27 mouse cellular contexts compared by ENCODE assay signal in genomic region chr15:99442358-99442757, GRCm38 (mm10). TPM values are rescaled to one million over a fixed set of nuclear protein-coding genes. Genes with fewer than 3 reads are reported as not detected.
DNase-seq lines count a peak whose midpoint lies in the region; ATAC-seq and TF ChIP-seq lines count a peak whose summit lies in the region.
"Had no signal": no experiment of that assay in that cellular context is flagged by ENCODE, and none has a peak within 500 bp of the region (broad histone marks: within the 10 kb centered on the region; RNA-seq: fewer than 3 reads in every experiment).

No protein-coding gene starts in this region.

- no peak overlapping the region for H3ac ChIP-seq in myocyte (ENCODE audit: control insufficient read depth, insufficient read length)

- no peak overlapping the region for H3K4me3 ChIP-seq in kidney, embryonic 14.5 days (ENCODE audit: low read length)
- no peak overlapping the region for H3K4me3 ChIP-seq in lung, embryonic 15.5 days
- H3K4me3 ChIP-seq in embryonic facial prominence, embryonic 15.5 days (replicated peaks), result no peak overlapping the region
- no peak overlapping the region for H3K4me3 ChIP-seq in myocyte
- H3K4me3 ChIP-seq: forebrain, embryonic 10.5 days; forebrain, embryonic 15.5 days; heart, embryonic 15.5 days; liver, embryonic 15.5 days; midbrain, embryonic 13.5 days had no signal

- no peak overlapping the region for H3K9ac ChIP-seq in kidney, embryonic 14.5 days (ENCODE audit: low read depth, low read length)
- H3K9ac ChIP-seq in lung, embryonic 15.5 days, result no peak overlapping the region
- H3K9ac ChIP-seq in embryonic facial prominence, embryonic 15.5 days, result no peak overlapping the region
- H3K9ac ChIP-seq: forebrain, embryonic 15.5 days; heart, embryonic 15.5 days; liver, embryonic 15.5 days; midbrain, embryonic 13.5 days had no signal

- no peaks in the 10 kb centered on the region for H3K9me3 ChIP-seq in kidney, embryonic 14.5 days (ENCODE audit: control insufficient read depth, low read length)
- H3K9me3 ChIP-seq in lung, embryonic 15.5 days, result no peaks in the 10 kb centered on the region
- H3K9me3 ChIP-seq in embryonic facial prominence, embryonic 15.5 days (replicated peaks), result no peaks in the 10 kb centered on the region
- H3K9me3 ChIP-seq: forebrain, embryonic 10.5 days; forebrain, embryonic 15.5 days; heart, embryonic 15.5 days; liver, embryonic 15.5 days; midbrain, embryonic 13.5 days had no signal

- 18% methylated on average over 7 of the region's 7 CpGs for WGBS in kidney, embryonic 14.5 days
- 55% methylated on average over 7 of the region's 7 CpGs for WGBS in lung, embryonic 15.5 days
- 50% methylated on average over 7 of the region's 7 CpGs for WGBS in embryonic facial prominence, embryonic 15.5 days

- TF ChIP-seq POLR2A in myocyte (IDR thresholded peaks at IDR 0.05; ENCODE audit: insufficient read length, low read depth), result no peak

- H3K4me1 ChIP-seq in kidney, embryonic 14.5 days (ENCODE audit: control insufficient read depth, insufficient read depth, low read length), result peaks cover 38% of the 10 kb centered on the region
- H3K4me1 ChIP-seq in lung, embryonic 15.5 days, result peaks cover 48% of the 10 kb centered on the region
- peaks cover 46% of the 10 kb centered on the region for H3K4me1 ChIP-seq in embryonic facial prominence, embryonic 15.5 days

- DNase-seq in kidney, adult 9 months, result no peak
- DNase-seq in lung, postnatal 14 days, result no peak
- DNase-seq in layer of hippocampus, postnatal 14 days (ENCODE audit: low spot score in 2 of 2), result no peak
- DNase-seq: adrenal gland, postnatal 25 days; B cell, adult 2 months; cerebellum, adult 11-12 months; cerebellum, adult 9-11 months; embryo, embryonic 11 days; kidney, postnatal 10 days; layer of hippocampus, adult 9-11 months; liver; right cerebral cortex, postnatal 25 days; thymus, adult 18-20 months; thymus, postnatal 25 days had no signal

- peak overlapping the region; percentile 42; the same call in 1 of the 2 replicates for H3K27ac ChIP-seq in kidney, embryonic 14.5 days (ENCODE audit: low read depth, low read length)
- peak overlapping the region; percentile 20; the same call in 1 of the 2 replicates for H3K27ac ChIP-seq in lung, embryonic 15.5 days
- 0 out of 2 replicates have a peak overlapping the region, but pooled peaks have one; percentile 83 for H3K27ac ChIP-seq in embryonic facial prominence, embryonic 15.5 days (replicated peaks)
- H3K27ac ChIP-seq: forebrain, embryonic 10.5 days; liver, embryonic 15.5 days; macrophage; midbrain, embryonic 13.5 days had no signal

- H3K27me3 ChIP-seq in kidney, embryonic 14.5 days (ENCODE audit: control insufficient read depth, insufficient read depth, low read length), result no peaks in the 10 kb centered on the region
- no peaks in the 10 kb centered on the region for H3K27me3 ChIP-seq in lung, embryonic 15.5 days
- no peaks in the 10 kb centered on the region for H3K27me3 ChIP-seq in embryonic facial prominence, embryonic 15.5 days
- H3K27me3 ChIP-seq in myocyte (ENCODE audit: control insufficient read depth, insufficient read depth, insufficient read length), result no peaks in the 10 kb centered on the region
- H3K27me3 ChIP-seq: forebrain, embryonic 15.5 days; heart, embryonic 15.5 days; liver, embryonic 15.5 days; midbrain, embryonic 13.5 days had no signal

- no peak overlapping the region for H3K4me2 ChIP-seq in kidney, embryonic 14.5 days (replicated peaks; ENCODE audit: low read depth, low read length)
- H3K4me2 ChIP-seq in lung, embryonic 15.5 days, result no peak overlapping the region
- H3K4me2 ChIP-seq in embryonic facial prominence, embryonic 15.5 days (replicated peaks), result no peak overlapping the region
- peak overlapping the region; percentile 73 for H3K4me2 ChIP-seq in myocyte (ENCODE audit: low read depth)
- H3K4me2 ChIP-seq: forebrain, embryonic 15.5 days; heart, embryonic 15.5 days; liver, embryonic 15.5 days; midbrain, embryonic 13.5 days had no signal

- ATAC-seq in kidney, embryonic 14.5 days (ENCODE audit: low FRiP score, low TSS enrichment), result no peak
- no peak for ATAC-seq in lung, embryonic 15.5 days (ENCODE audit: borderline replicate concordance, extremely low read depth, low FRiP score, low TSS enrichment)
- no peak for ATAC-seq in embryonic facial prominence, embryonic 15.5 days (ENCODE audit: insufficient number of reproducible peaks, low FRiP score, low TSS enrichment, low read depth)
- ATAC-seq: forebrain, embryonic 15.5 days; hindbrain, embryonic 16.5 days; intestine, embryonic 16.5 days; lung, postnatal 0 days; midbrain, embryonic 13.5 days had no signal

- peaks cover 88% of the 10 kb centered on the region for H3K79me2 ChIP-seq in myocyte (ENCODE audit: control insufficient read depth, insufficient read depth)

- H3K36me3 ChIP-seq in kidney, embryonic 14.5 days (ENCODE audit: control insufficient read depth, insufficient read depth, low read length), result peaks cover 9% of the 10 kb centered on the region; the same call in 1 of the 2 replicates
- H3K36me3 ChIP-seq in lung, embryonic 15.5 days, result peaks cover 7% of the 10 kb centered on the region; the same call in 1 of the 2 replicates
- H3K36me3 ChIP-seq in embryonic facial prominence, embryonic 15.5 days, result peaks cover 5% of the 10 kb centered on the region; the same call in 1 of the 2 replicates
- peaks cover 5% of the 10 kb centered on the region for H3K36me3 ChIP-seq in myocyte (ENCODE audit: control insufficient read depth, insufficient read depth)
- H3K36me3 ChIP-seq: heart, embryonic 15.5 days; liver, embryonic 15.5 days had no signal

TF ChIP-seq in myocyte, 11 proteins besides CTCF, POLR2A, EP300 and RAD21:
- TF ChIP-seq REST (IDR thresholded peaks at IDR 0.05; ENCODE audit: insufficient read depth, insufficient read length) (no peak), POLR2AphosphoS2 (IDR thresholded peaks at IDR 0.05; ENCODE audit: insufficient read length, low read depth) (no peak), MYOD1 (IDR thresholded peaks at IDR 0.05; ENCODE audit: control insufficient read depth in 1 of 3, insufficient read length in 2 of 3, low read depth in 2 of 3) (no peak), CEBPB (IDR thresholded peaks at IDR 0.05; ENCODE audit: insufficient read depth, poor library complexity, severe bottlenecking) (no peak), USF1 (IDR thresholded peaks at IDR 0.05; ENCODE audit: low read depth) (no peak), MAX (IDR thresholded peaks at IDR 0.05; ENCODE audit: low read depth) (no peak), E2F4 (IDR thresholded peaks at IDR 0.05; ENCODE audit: insufficient read depth) (no peak), TCF12 (IDR thresholded peaks at IDR 0.05; ENCODE audit: insufficient read depth, poor library complexity, severe bottlenecking) (no peak), MYOG (IDR thresholded peaks at IDR 0.05; ENCODE audit: control insufficient read depth in 1 of 3, insufficient read depth in 1 of 3, insufficient read length in 2 of 3, low read depth in 2 of 3) (no peak), TCF3 (IDR thresholded peaks at IDR 0.05; ENCODE audit: insufficient read length, low read depth) (no peak), SRF (IDR thresholded peaks at IDR 0.05; ENCODE audit: control insufficient read depth, insufficient read length, low read depth) (no peak)

RNA-seq across cellular contexts. Expression of gene Nckap5l, which starts 15.2 kb away (rescaled TPM):
- 9.3 and 11.8 TPM in 2 replicates for polyA plus RNA-seq in kidney, embryonic 14.5 days (2014; fragmentation: Nextera tagmentation; extraction: Ambion mirVana)
- 8.7 and 11.6 TPM in 2 replicates for polyA plus RNA-seq in lung, embryonic 15.5 days (2015; fragmentation: Nextera tagmentation; extraction: Ambion mirVana)
- 11.7 and 14.9 TPM in 2 replicates for polyA plus RNA-seq in embryonic facial prominence, embryonic 15.5 days (2015; fragmentation: Nextera tagmentation; extraction: Ambion mirVana)
- polyA plus RNA-seq in myocyte (2012; fragmentation: generic; extraction: Trizol), result 40.9 TPM
- 10 to 100 TPM; 29.1 to 34.9 TPM for total RNA-seq in layer of hippocampus, postnatal 14 days (2021)

RNA-seq across cellular contexts. Expression of gene Bcdin3d, which starts 32.2 kb away (rescaled TPM):
- polyA plus RNA-seq in kidney, embryonic 14.5 days (2014; fragmentation: Nextera tagmentation; extraction: Ambion mirVana), result 13.2 and 16.9 TPM in 2 replicates
- 15.0 and 16.1 TPM in 2 replicates for polyA plus RNA-seq in lung, embryonic 15.5 days (2015; fragmentation: Nextera tagmentation; extraction: Ambion mirVana)
- 13.1 and 13.4 TPM in 2 replicates for polyA plus RNA-seq in embryonic facial prominence, embryonic 15.5 days (2015; fragmentation: Nextera tagmentation; extraction: Ambion mirVana)
- 11.8 TPM for polyA plus RNA-seq in myocyte (2012; fragmentation: generic; extraction: Trizol)
- total RNA-seq in layer of hippocampus, postnatal 14 days (2021), result 1 to 10 TPM; 4.3 to 5.0 TPM

RNA-seq across cellular contexts. Expression of gene Tmbim6, which starts 49.7 kb away (rescaled TPM):
- polyA plus RNA-seq in kidney, embryonic 14.5 days (2014; fragmentation: Nextera tagmentation; extraction: Ambion mirVana), result 321 and 409 TPM in 2 replicates
- polyA plus RNA-seq in lung, embryonic 15.5 days (2015; fragmentation: Nextera tagmentation; extraction: Ambion mirVana), result 382 and 427 TPM in 2 replicates
- polyA plus RNA-seq in embryonic facial prominence, embryonic 15.5 days (2015; fragmentation: Nextera tagmentation; extraction: Ambion mirVana), result 338 and 362 TPM in 2 replicates
- 691 TPM for polyA plus RNA-seq in myocyte (2012; fragmentation: generic; extraction: Trizol)
- 100 to 1,000 TPM; 357 to 369 TPM for total RNA-seq in layer of hippocampus, postnatal 14 days (2021)

Comparison
In these comparisons a context has a peak if more than half of its experiments do, and no peak if none do; other contexts are left out.
1. H3K27ac ChIP-seq: peak in every context shown above with its lines; median percentile 83 in embryonic facial prominence, embryonic 15.5 days; 42 in kidney, embryonic 14.5 days; 20 in lung, embryonic 15.5 days.